Mouse (Mus musculus) limb, embryonic 13.5 days (tissue): ENCODE measurements around the gene Stum. TPM values are rescaled to one million over a fixed set of nuclear protein-coding genes. Genes with fewer than 3 reads are reported as not detected.
"Not testable (repeated sequence)": the region's sequence is repeated elsewhere in the genome, so short reads cannot be mapped to it uniquely, and the experiment has no call there.

Source experiments
- ATAC-seq: fragments of 200-750 bp; cut with Nextera tagmentation; 2 replicates; pipeline ENCODE4 v1.8.0; 2017; ENCODE audit warnings: low read depth, moderate number of reproducible peaks, moderate TSS enrichment; ENCODE audit not compliant: low FRiP score
- H3K27ac ChIP-seq: fragments of 300-500 bp; sonication (generic); 2 replicates; pipeline ENCODE4 v1.5.1; 2015; ENCODE audit warnings: inconsistent platforms, mild to moderate bottlenecking, moderate library complexity
- H3K27me3 ChIP-seq: fragments of 300-500 bp; sonication (generic); 2 replicates; pipeline ENCODE4 v1.6.1; 2015; ENCODE audit warnings: mild to moderate bottlenecking, inconsistent platforms
- H3K36me3 ChIP-seq: fragments of 300-500 bp; sonication (generic); 2 replicates; pipeline ENCODE4 v1.6.1; 2015; ENCODE audit warnings: inconsistent platforms, mild to moderate bottlenecking, moderate library complexity
- H3K4me1 ChIP-seq: fragments of 300-500 bp; sonication (generic); 2 replicates; pipeline ENCODE4 v1.6.1; 2015; ENCODE audit warnings: inconsistent platforms
- H3K4me2 ChIP-seq: fragments of 300-500 bp; sonication (generic); replicated peaks from 2 replicates; pipeline ENCODE4 v1.6.1; 2015; ENCODE audit warnings: inconsistent platforms, mild to moderate bottlenecking, moderate library complexity
- H3K4me3 ChIP-seq: fragments of 300-500 bp; sonication (generic); 2 replicates; pipeline ENCODE4 v1.5.1; 2015; ENCODE audit warnings: moderate library complexity, mild to moderate bottlenecking, inconsistent platforms
- H3K9ac ChIP-seq: fragments of 300-500 bp; sonication (generic); 2 replicates; pipeline ENCODE4 v1.6.1; 2015; ENCODE audit warnings: mild to moderate bottlenecking, inconsistent platforms
- H3K9me3 ChIP-seq: fragments of 300-500 bp; sonication (generic); 2 replicates; pipeline ENCODE4 v1.6.1; 2016; ENCODE audit warnings: inconsistent platforms
- WGBS: fragments of 180-500 bp; shearing (Covaris S2); methylation state at CpG from one replicate; pipeline ENCODE4 v1.1.7; 2015; 5-methylcytosine and 5-hydroxymethylcytosine counted together
- polyA plus RNA-seq: library from polyadenylated mRNA; unstranded; fragments of >200 nt; fragmentation: Nextera tagmentation; extraction: Ambion mirVana; gene quantifications from 2 replicates; pipeline ENCODE4 v1.2.1, GENCODE M21; 2015

Stum gene
- 2.8 and 4.6 TPM in 2 replicates for polyA plus RNA-seq

- peak; percentile 82; the same call in 1 of the 2 replicates for ATAC-seq
- Histone ChIP-seq H3K4me3 (peak within 1 kb of the TSS; percentile 53), H3K27me3 (peaks cover 67% of the 10 kb centered on the region), H3K9me3 (no peaks in the 10 kb centered on the region), H3K27ac (no peak within 1 kb of the TSS), H3K36me3 (no peaks in the 10 kb centered on the region), H3K4me1 (peaks cover 27% of the 10 kb centered on the region), H3K9ac (peak within 1 kb of the TSS; percentile 64), H3K4me2 (peak within 1 kb of the TSS; percentile 93)
- WGBS: 3% methylated on average over 35 of the region's 40 CpGs
Measured at GRCm38 (mm10) chr1:180483399-180484291, at the start of gene Stum. Gene Stum, minus strand, starts transcription at chr1:180483504.

- Histone ChIP-seq H3K4me1 (no peaks in the 10 kb centered on the region), H3K9ac (no peak overlapping the region), H3K9me3 (peaks cover 14% of the 10 kb centered on the region), H3K36me3 (no peaks in the 10 kb centered on the region), H3K27ac (no peak overlapping the region), H3K4me2 (no peak overlapping the region), H3K27me3 (no peaks in the 10 kb centered on the region), H3K4me3 (no peak overlapping the region)
- 91% methylated on average over 11 of the region's 11 CpGs for WGBS
- ATAC-seq: no peak
Measured at GRCm38 (mm10) chr1:180532671-180533070, 49.4 kb upstream of the Stum start.

GRCm38 (mm10) chr1:180530457-180531263, 47.4 kb upstream of the Stum start:
- no peak overlapping the region for H3K9ac ChIP-seq
- no peak overlapping the region for H3K27ac ChIP-seq
- no peak for ATAC-seq
- no peak overlapping the region for H3K4me3 ChIP-seq
- peaks cover 14% of the 10 kb centered on the region for H3K9me3 ChIP-seq
- no peak overlapping the region for H3K4me2 ChIP-seq
- H3K36me3 ChIP-seq: no peaks in the 10 kb centered on the region
- no peaks in the 10 kb centered on the region for H3K27me3 ChIP-seq
- 58% methylated on average over 8 of the region's 8 CpGs for WGBS
- no peaks in the 10 kb centered on the region for H3K4me1 ChIP-seq

- no peaks in the 10 kb centered on the region for H3K36me3 ChIP-seq
- H3K27me3 ChIP-seq: no peaks in the 10 kb centered on the region
- no peak overlapping the region for H3K9ac ChIP-seq
- ATAC-seq: no peak
- no peak overlapping the region for H3K4me2 ChIP-seq
- H3K9me3 ChIP-seq: peaks cover 14% of the 10 kb centered on the region
- no peak overlapping the region for H3K4me3 ChIP-seq
- H3K27ac ChIP-seq: no peak overlapping the region
- no peaks in the 10 kb centered on the region for H3K4me1 ChIP-seq
- 92% methylated on average over 7 of the region's 7 CpGs for WGBS
Measured at GRCm38 (mm10) chr1:180529847-180530246, 46.5 kb upstream of the Stum start.

- H3K36me3 ChIP-seq: no peaks in the 10 kb centered on the region
Measured at GRCm38 (mm10) chr1:180525301-180525700, 42.0 kb upstream of the Stum start.

GRCm38 (mm10) chr1:180523320-180523719, 40.0 kb upstream of the Stum start:
- no peak overlapping the region for H3K9ac ChIP-seq
- no peak overlapping the region for H3K4me3 ChIP-seq
- no peak for ATAC-seq
- 79% methylated on average over 2 of the region's 2 CpGs for WGBS
- no peak overlapping the region for H3K27ac ChIP-seq
- no peaks in the 10 kb centered on the region for H3K27me3 ChIP-seq
- H3K9me3 ChIP-seq: no peaks in the 10 kb centered on the region
- H3K36me3 ChIP-seq: no peaks in the 10 kb centered on the region
- H3K4me1 ChIP-seq: no peaks in the 10 kb centered on the region
- no peak overlapping the region for H3K4me2 ChIP-seq

More at GRCm38 (mm10) chr1:180525301-180525700, 42.0 kb upstream of the Stum start:
- no peak for ATAC-seq
- Histone ChIP-seq H3K9me3 (no peaks in the 10 kb centered on the region), H3K27ac (no peak overlapping the region), H3K4me1 (no peaks in the 10 kb centered on the region), H3K4me2 (no peak overlapping the region), H3K27me3 (no peaks in the 10 kb centered on the region), H3K9ac (no peak overlapping the region), H3K4me3 (no peak overlapping the region)
- 70% methylated on average over 1 of the region's 1 CpGs for WGBS

- 0 out of 2 replicates have a peak, but pooled peaks cover 9% of the 10 kb centered on the region for H3K4me1 ChIP-seq
Measured at GRCm38 (mm10) chr1:180520190-180520589, 36.9 kb upstream of the Stum start.

GRCm38 (mm10) chr1:180519520-180519919, 36.2 kb upstream of the Stum start:
- Histone ChIP-seq H3K9me3 (no peaks in the 10 kb centered on the region), H3K27ac (no peak overlapping the region), H3K4me1 (0 out of 2 replicates have a peak, but pooled peaks cover 13% of the 10 kb centered on the region), H3K4me3 (no peak overlapping the region), H3K36me3 (no peaks in the 10 kb centered on the region), H3K4me2 (no peak overlapping the region), H3K9ac (no peak overlapping the region), H3K27me3 (no peaks in the 10 kb centered on the region)
- 87% methylated on average over 8 of the region's 8 CpGs for WGBS
- ATAC-seq: no peak

More at GRCm38 (mm10) chr1:180520190-180520589, 36.9 kb upstream of the Stum start:
- H3K4me3 ChIP-seq: no peak overlapping the region
- H3K9ac ChIP-seq: no peak overlapping the region
- WGBS: 63% methylated on average over 7 of the region's 7 CpGs
- H3K27me3 ChIP-seq: no peaks in the 10 kb centered on the region
- no peak overlapping the region for H3K27ac ChIP-seq
- no peak overlapping the region for H3K4me2 ChIP-seq
- no peaks in the 10 kb centered on the region for H3K36me3 ChIP-seq
- no peaks in the 10 kb centered on the region for H3K9me3 ChIP-seq
- no peak for ATAC-seq

- H3K9me3 ChIP-seq, H3K36me3 ChIP-seq, H3K9ac ChIP-seq, ATAC-seq, H3K4me3 ChIP-seq, H3K4me2 ChIP-seq, H3K27ac ChIP-seq, H3K27me3 ChIP-seq: not testable (repeated sequence)
- H3K4me1 ChIP-seq: 0 out of 2 replicates have a peak, but pooled peaks cover 17% of the 10 kb centered on the region
- 92% methylated on average over 7 of the region's 7 CpGs for WGBS
Measured at GRCm38 (mm10) chr1:180518899-180519298, 35.6 kb upstream of the Stum start.

- H3K27me3 ChIP-seq: no peaks in the 10 kb centered on the region
- WGBS: 52% methylated on average over 8 of the region's 8 CpGs
Measured at GRCm38 (mm10) chr1:180518412-180518811, 35.1 kb upstream of the Stum start.

GRCm38 (mm10) chr1:180517390-180518054, 34.2 kb upstream of the Stum start:
- no peak overlapping the region for H3K4me2 ChIP-seq
- WGBS: 60% methylated on average over 10 of the region's 10 CpGs
- ATAC-seq: no peak

More at GRCm38 (mm10) chr1:180518412-180518811, 35.1 kb upstream of the Stum start:
- H3K9me3 ChIP-seq: no peaks in the 10 kb centered on the region
- H3K4me3 ChIP-seq: no peak overlapping the region
- H3K4me1 ChIP-seq: 0 out of 2 replicates have a peak, but pooled peaks cover 17% of the 10 kb centered on the region
- H3K36me3 ChIP-seq: no peaks in the 10 kb centered on the region
- H3K4me2 ChIP-seq: no peak overlapping the region
- ATAC-seq: 0 out of 2 replicates have a peak, but pooled peaks have one; percentile 14
- H3K27ac ChIP-seq: no peak overlapping the region
- no peak overlapping the region for H3K9ac ChIP-seq

More at GRCm38 (mm10) chr1:180517390-180518054, 34.2 kb upstream of the Stum start:
- Histone ChIP-seq H3K4me3 (no peak overlapping the region), H3K9me3 (no peaks in the 10 kb centered on the region), H3K27me3 (no peaks in the 10 kb centered on the region), H3K9ac (no peak overlapping the region), H3K36me3 (no peaks in the 10 kb centered on the region), H3K4me1 (0 out of 2 replicates have a peak, but pooled peaks cover 17% of the 10 kb centered on the region), H3K27ac (no peak overlapping the region)
